Mouse (Mus musculus): ENCODE results near the gene Ccdc65. TPM values are rescaled to one million over a fixed set of nuclear protein-coding genes. Genes with fewer than 3 reads are reported as not detected.

Gene Ccdc65
- polyA plus RNA-seq, 1 experiment from 2014 or later, result 7.5 TPM

DNA sequence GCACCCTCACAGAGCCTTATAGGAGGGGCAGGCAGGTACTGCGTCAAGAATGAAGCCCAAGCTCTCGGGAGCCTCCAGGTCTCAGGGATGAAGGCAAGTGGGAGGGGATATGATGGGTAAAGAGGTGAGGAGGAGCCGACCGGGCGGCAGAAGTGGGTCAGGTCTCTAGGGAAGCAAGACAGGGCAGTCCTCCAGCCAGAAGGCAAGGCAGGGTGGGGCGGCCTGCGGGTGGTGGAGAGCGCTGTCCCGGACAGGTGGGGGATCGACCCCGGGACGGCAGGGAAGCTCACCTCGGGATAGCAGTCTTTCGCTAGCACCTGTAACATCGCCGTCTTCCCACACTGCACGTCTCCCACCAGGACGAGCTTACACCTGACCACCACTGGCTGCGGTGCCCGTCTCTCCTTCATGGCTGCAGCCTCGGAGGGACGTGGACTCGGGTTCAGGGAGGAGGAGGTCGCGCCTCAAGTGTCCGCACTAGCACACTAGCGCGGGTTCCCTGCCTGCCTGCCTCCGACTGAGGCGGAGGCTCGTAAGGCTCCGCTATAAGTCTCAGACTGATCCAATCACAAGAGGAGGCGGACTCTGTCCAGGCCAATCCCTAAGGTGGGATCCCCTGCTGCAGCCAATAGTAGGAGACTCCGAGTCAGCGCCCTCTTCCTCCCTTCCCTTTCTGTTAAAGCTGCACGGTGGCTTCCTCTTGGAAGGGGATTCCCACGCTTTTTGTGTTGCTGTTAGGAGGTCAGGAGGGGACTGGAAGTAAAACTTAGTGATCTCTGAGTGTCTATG, 30.9 kb upstream of the Ccdc65 start, which contains the start of gene Rnd1:
Gene Rnd1, minus strand, starts transcription at position 522 of the 789 bp plus-strand sequence.
- Histone ChIP-seq H3K27me3 (replicated peaks) (0 out of 2 replicates have a peak, but pooled peaks cover 2% of the 10 kb centered on the region), H3K4me1 (peaks cover 37% of the 10 kb centered on the region), H3K9ac (replicated peaks) (peak within 1 kb of the TSS; percentile 40), H3K9me3 (replicated peaks) (no peaks in the 10 kb centered on the region), H3K4me2 (peak within 1 kb of the TSS; percentile 84), H3K4me3 (replicated peaks) (peak within 1 kb of the TSS; percentile 48), H3K27ac (replicated peaks) (no peak within 1 kb of the TSS), H3K36me3 (no peaks in the 10 kb centered on the region)
- ATAC-seq (ENCODE audit: low FRiP score), result peak; percentile 95
- under 1% methylated on average over 36 of the region's 37 CpGs for WGBS

DNA sequence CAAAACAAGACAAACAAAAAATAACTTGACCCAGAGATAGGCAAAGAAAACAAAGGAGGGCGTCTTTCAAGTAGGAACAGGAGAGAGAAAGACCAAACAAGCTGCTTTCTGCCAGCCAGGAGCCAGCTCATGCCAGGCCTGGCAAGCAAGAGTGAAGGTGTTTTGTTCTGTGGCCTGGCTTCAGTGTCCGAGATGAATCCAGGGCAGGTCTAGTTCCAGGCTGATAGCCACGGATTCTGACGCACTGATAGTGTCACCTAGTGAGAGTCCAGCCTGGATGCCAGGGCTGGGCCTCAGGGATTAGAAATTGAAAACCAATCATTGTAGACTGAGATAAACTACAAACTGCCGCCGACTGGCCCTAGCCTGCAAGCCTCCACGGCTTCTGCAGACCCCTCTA, 30.0 kb upstream of the Ccdc65 start:
- H3K27me3 ChIP-seq (replicated peaks), result 0 out of 2 replicates have a peak, but pooled peaks cover 2% of the 10 kb centered on the region
- no peak overlapping the region for H3K9ac ChIP-seq (replicated peaks)
- ATAC-seq (ENCODE audit: low FRiP score), result no peak
- H3K9me3 ChIP-seq (replicated peaks), result no peaks in the 10 kb centered on the region
- peaks cover 37% of the 10 kb centered on the region for H3K4me1 ChIP-seq
- H3K4me3 ChIP-seq (replicated peaks), result no peak overlapping the region
- WGBS, result 83% methylated on average over 7 of the region's 7 CpGs
- no peak overlapping the region for H3K27ac ChIP-seq (replicated peaks)
- 0 out of 2 replicates have a peak overlapping the region, but pooled peaks have one; percentile 84 for H3K4me2 ChIP-seq
- no peaks in the 10 kb centered on the region for H3K36me3 ChIP-seq

GRCm38 (mm10) chr15:98680660-98681059, 27.3 kb upstream of the Ccdc65 start:
- H3K27ac ChIP-seq (replicated peaks), result no peak overlapping the region

DNA sequence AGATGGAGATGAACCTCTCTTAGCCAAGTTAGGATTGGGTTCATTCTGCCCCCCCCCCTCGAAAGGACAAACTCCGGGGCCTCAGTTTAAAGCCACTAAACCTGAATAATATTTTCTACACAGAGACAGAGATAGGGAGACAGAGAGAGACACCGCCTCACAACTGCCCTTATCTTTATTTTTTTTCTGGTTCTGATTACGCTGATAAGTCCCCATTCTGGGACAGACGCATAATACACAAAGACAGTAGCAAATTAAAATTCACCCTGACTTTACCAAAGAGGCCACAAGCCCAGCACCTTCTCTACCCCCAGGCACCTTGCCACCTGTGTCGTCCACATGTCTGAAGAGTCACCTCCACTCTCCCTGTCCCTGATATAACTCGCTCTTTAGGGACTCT, 26.4 kb upstream of the Ccdc65 start:
- ATAC-seq (ENCODE audit: low FRiP score), result no peak
- no peak overlapping the region for H3K4me3 ChIP-seq (replicated peaks)
- no peaks in the 10 kb centered on the region for H3K36me3 ChIP-seq
- no peak overlapping the region for H3K27ac ChIP-seq (replicated peaks)
- no peak overlapping the region for H3K4me2 ChIP-seq
- no peaks in the 10 kb centered on the region for H3K9me3 ChIP-seq (replicated peaks)
- 0 out of 2 replicates have a peak, but pooled peaks cover 2% of the 10 kb centered on the region for H3K27me3 ChIP-seq (replicated peaks)
- 90% methylated on average over 7 of the region's 7 CpGs for WGBS
- no peak overlapping the region for H3K9ac ChIP-seq (replicated peaks)
- peaks cover 10% of the 10 kb centered on the region for H3K4me1 ChIP-seq

More at GRCm38 (mm10) chr15:98680660-98681059, 27.3 kb upstream of the Ccdc65 start:
- H3K27me3 ChIP-seq (replicated peaks), result 0 out of 2 replicates have a peak, but pooled peaks cover 2% of the 10 kb centered on the region
- H3K9me3 ChIP-seq (replicated peaks), result no peaks in the 10 kb centered on the region
- H3K9ac ChIP-seq (replicated peaks), result no peak overlapping the region
- H3K4me2 ChIP-seq, result no peak overlapping the region
- peaks cover 20% of the 10 kb centered on the region for H3K4me1 ChIP-seq
- WGBS, result 87% methylated on average over 8 of the region's 8 CpGs
- no peak for ATAC-seq (ENCODE audit: low FRiP score)
- no peaks in the 10 kb centered on the region for H3K36me3 ChIP-seq
- H3K4me3 ChIP-seq (replicated peaks), result no peak overlapping the region

DNA sequence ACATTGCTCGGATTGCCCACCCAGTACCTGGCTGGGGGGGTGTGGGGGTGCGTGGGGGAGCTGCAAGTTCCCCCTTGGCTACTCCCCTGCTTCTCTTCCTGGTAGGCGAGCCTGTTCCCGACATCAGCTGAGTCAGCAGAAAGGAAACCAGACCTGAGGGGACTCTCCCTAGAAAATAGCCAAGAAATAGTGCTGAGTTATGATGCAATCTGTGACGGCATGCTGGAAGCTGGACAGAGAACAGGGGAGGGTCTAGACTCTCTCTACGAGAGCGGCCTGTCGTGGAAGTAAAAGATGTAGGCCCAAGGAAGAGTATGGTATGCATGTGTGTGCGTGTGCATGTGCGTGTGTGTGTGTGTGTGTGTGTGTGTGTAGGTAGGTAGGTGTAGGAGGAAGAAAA, 24.8 kb upstream of the Ccdc65 start:
- Histone ChIP-seq H3K9me3 (replicated peaks) (no peaks in the 10 kb centered on the region), H3K4me3 (replicated peaks) (no peak overlapping the region), H3K4me1 (no peaks in the 10 kb centered on the region), H3K27me3 (replicated peaks) (0 out of 2 replicates have a peak, but pooled peaks cover 2% of the 10 kb centered on the region), H3K4me2 (no peak overlapping the region), H3K9ac (replicated peaks) (no peak overlapping the region), H3K36me3 (no peaks in the 10 kb centered on the region), H3K27ac (replicated peaks) (no peak overlapping the region)
- no peak for ATAC-seq (ENCODE audit: low FRiP score)
- 76% methylated on average over 10 of the region's 10 CpGs for WGBS

- Histone ChIP-seq H3K4me3 (replicated peaks) (no peak overlapping the region), H3K4me2 (no peak overlapping the region), H3K9ac (replicated peaks) (no peak overlapping the region), H3K9me3 (replicated peaks) (no peaks in the 10 kb centered on the region), H3K27ac (replicated peaks) (no peak overlapping the region), H3K4me1 (no peaks in the 10 kb centered on the region), H3K36me3 (no peaks in the 10 kb centered on the region), H3K27me3 (replicated peaks) (0 out of 2 replicates have a peak, but pooled peaks cover 2% of the 10 kb centered on the region)
- 95% methylated on average over 1 of the region's 1 CpGs for WGBS
- ATAC-seq (ENCODE audit: low FRiP score), result no peak
Observed at GRCm38 (mm10) chr15:98683746-98684145, 24.3 kb upstream of the Ccdc65 start.

DNA sequence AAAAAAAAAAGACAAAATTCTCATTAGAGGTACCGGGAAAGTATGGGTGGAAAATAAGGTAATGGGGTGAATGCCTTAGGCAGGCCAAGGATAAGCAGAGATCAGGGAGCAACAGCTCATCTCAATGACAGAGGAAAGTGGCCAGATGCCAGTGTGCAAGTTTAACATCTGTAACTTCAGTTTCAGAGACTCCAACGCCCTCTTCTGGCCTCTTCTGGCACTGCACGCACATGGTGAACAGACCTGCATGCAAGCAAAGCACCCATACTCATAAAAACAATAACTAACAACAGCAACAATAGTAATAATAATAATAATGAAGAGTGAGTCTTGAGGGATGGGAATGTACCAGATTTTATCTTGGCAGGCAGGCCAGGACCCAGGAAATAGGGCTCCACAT, 22.1 kb upstream of the Ccdc65 start:
- no peak for ATAC-seq (ENCODE audit: low FRiP score)
- H3K9me3 ChIP-seq (replicated peaks), result no peaks in the 10 kb centered on the region
- no peaks in the 10 kb centered on the region for H3K27me3 ChIP-seq (replicated peaks)
- no peak overlapping the region for H3K9ac ChIP-seq (replicated peaks)
- H3K4me3 ChIP-seq (replicated peaks), result no peak overlapping the region
- H3K4me1 ChIP-seq, result no peaks in the 10 kb centered on the region
- H3K27ac ChIP-seq (replicated peaks), result no peak overlapping the region
- WGBS, result 70% methylated on average over 3 of the region's 3 CpGs
- H3K4me2 ChIP-seq, result no peak overlapping the region
- H3K36me3 ChIP-seq, result no peaks in the 10 kb centered on the region

DNA sequence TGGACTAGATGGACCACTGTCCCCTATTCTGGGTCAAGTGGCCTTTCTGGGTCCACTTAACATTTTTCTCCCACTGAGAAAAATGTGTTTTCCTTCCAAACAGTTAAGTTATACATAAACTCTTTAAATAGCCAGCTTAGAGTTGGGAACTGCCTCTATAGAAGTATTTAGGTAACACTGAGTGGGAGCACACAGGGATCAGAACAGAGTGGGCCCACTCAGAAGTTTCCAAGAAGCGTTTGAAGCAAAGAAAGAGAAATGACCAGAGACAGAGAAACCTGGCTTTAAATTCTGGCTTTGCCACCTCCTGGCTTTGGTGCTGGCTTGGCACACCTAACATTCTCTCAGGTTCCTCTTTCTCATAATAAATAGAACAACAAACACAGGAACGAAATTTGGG, 18.3 kb upstream of the Ccdc65 start:
- 88% methylated on average over 2 of the region's 2 CpGs for WGBS
- H3K4me1 ChIP-seq, result peaks cover 14% of the 10 kb centered on the region
- H3K9me3 ChIP-seq (replicated peaks), result no peaks in the 10 kb centered on the region
- no peak overlapping the region for H3K4me2 ChIP-seq
- H3K4me3 ChIP-seq (replicated peaks), result no peak overlapping the region
- H3K27me3 ChIP-seq (replicated peaks), result no peaks in the 10 kb centered on the region
- ATAC-seq (ENCODE audit: low FRiP score), result no peak
- H3K9ac ChIP-seq (replicated peaks), result no peak overlapping the region
- no peaks in the 10 kb centered on the region for H3K36me3 ChIP-seq
- H3K27ac ChIP-seq (replicated peaks), result no peak overlapping the region

DNA sequence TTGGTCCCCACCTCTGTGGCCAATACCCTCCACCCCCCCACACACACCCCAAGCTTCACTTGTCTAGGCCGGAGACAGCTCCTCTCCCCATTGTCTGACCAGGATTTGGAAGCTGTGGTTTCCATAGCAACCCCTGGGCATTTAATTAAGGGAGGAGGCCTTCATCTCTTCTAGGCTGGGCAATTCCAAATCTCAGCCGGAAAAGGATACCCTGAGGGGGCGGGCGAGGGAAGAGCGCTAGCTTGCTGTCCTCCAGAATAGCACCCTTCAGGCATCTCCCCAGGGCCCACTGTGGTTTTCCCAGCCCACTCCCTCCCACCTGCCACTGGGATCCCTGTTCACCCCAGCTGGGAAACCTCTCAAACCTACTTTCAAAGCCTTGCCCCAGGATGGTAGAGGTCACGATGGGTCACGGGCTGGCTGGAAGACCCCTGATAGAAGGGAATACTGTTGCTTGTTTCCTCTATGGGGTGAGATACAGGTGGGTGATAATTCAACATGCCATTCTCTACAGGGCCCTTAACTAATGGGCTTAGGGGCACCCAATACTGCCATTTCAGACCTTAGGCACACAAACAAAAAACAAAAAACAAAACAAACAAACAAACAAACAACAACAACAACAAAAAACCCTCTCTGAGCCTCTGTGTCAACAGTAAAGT, 16.4 kb upstream of the Ccdc65 start:
- Histone ChIP-seq H3K27ac (replicated peaks) (no peak overlapping the region), H3K9me3 (replicated peaks) (no peaks in the 10 kb centered on the region), H3K4me2 (no peak overlapping the region), H3K27me3 (replicated peaks) (no peaks in the 10 kb centered on the region), H3K9ac (replicated peaks) (no peak overlapping the region), H3K4me1 (peaks cover 18% of the 10 kb centered on the region), H3K4me3 (replicated peaks) (no peak overlapping the region), H3K36me3 (no peaks in the 10 kb centered on the region)
- WGBS, result 11% methylated on average over 7 of the region's 7 CpGs
- ATAC-seq (ENCODE audit: low FRiP score), result no peak; the same call in 1 of the 2 replicates

GRCm38 (mm10) chr15:98692171-98692715, 15.8 kb upstream of the Ccdc65 start:
- Histone ChIP-seq H3K36me3 (no peaks in the 10 kb centered on the region), H3K27ac (replicated peaks) (no peak overlapping the region), H3K27me3 (replicated peaks) (no peaks in the 10 kb centered on the region), H3K4me1 (peaks cover 18% of the 10 kb centered on the region), H3K9ac (replicated peaks) (no peak overlapping the region), H3K4me3 (replicated peaks) (no peak overlapping the region), H3K4me2 (no peak overlapping the region), H3K9me3 (replicated peaks) (no peaks in the 10 kb centered on the region)
- ATAC-seq (ENCODE audit: low FRiP score), result no peak
- WGBS, result 66% methylated on average over 11 of the region's 11 CpGs

DNA sequence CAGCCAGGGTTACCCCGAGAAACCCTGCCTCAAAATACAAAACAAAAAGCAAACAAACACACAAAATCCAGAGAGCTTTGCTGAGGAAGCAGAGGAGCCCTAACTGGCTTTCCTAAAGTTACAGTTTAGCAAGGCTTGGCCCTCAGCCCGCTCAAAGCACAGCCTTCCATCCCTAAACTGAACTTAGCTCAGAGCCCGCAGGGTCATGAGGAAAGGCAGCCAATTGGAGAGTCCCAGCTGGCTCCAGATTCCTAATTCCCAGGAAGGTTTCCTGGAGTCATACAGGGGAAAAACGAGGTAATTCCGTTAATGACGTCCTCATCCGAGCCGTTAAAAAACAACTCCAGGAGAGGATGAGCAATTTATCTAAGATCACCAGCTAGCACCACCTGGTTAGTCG, 12.3 kb upstream of the Ccdc65 start:
- Histone ChIP-seq H3K9me3 (replicated peaks) (no peaks in the 10 kb centered on the region), H3K27ac (replicated peaks) (no peak overlapping the region), H3K4me1 (peaks cover 30% of the 10 kb centered on the region), H3K4me2 (no peak overlapping the region), H3K4me3 (replicated peaks) (no peak overlapping the region), H3K27me3 (replicated peaks) (peaks cover 2% of the 10 kb centered on the region), H3K36me3 (no peaks in the 10 kb centered on the region), H3K9ac (replicated peaks) (no peak overlapping the region)
- 32% methylated on average over 9 of the region's 9 CpGs for WGBS
- ATAC-seq (ENCODE audit: low FRiP score), result no peak

Data from neural tube, embryonic 15.5 days (tissue).